Mouse (Mus musculus): Measurements from ENCODE around the gene Arhgdib.

GRCm38 (mm10) chr6:136900369-136901009 is 41.2 kb downstream of the Arhgdib start:
- TF ChIP-seq POLR2A (IDR thresholded peaks at IDR 0.05; ENCODE audit: low read depth, low read length) (no peak), CTCF (IDR thresholded peaks at IDR 0.05; ENCODE audit: extremely low read depth, insufficient read length, insufficient replicate concordance, low read depth, low read length) (no peak)
